In the genomic region with DNA sequence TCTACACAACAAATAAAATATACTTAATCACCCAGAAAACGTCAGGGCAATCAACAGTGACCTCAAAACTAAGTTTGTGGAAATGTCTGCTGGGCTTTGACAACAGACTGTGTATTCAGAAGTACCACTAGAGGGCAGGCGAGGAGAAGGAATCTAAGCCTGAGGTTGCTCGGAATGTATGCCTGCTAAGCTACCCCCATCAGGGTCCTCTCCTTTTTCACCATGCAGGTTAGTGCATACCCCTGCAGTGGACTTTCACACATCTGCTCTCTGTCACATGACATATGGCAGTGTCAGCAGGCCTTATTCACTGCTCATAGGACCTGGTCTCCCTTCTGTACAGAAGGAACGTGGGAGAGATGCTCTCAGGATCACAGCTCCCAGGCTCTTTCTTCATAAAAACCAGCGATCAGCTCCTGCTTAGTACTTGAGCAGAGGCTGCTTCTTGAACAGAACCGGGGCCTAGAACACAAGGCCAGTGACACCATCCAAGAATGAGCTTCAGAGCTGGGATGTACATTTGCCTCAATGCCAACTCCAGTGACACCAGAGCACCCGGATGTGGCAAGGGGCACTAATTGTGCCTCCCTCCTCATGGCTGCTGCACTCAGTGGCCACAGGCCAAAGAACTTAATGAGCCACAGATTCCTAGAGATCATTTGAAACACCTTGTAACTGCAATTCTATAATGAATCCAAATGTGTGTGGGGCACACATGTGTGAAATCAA, we compare ENCODE assay signal across 8 mouse cellular contexts.
DNase-seq lines count a peak whose midpoint lies in the region; ATAC-seq and TF ChIP-seq lines count a peak whose summit lies in the region.

No protein-coding gene starts in this region.

- TF ChIP-seq CTCF in thymus, adult 2 months (IDR thresholded peaks at IDR 0.05; ENCODE audit: borderline replicate concordance, control insufficient read depth, extremely low read depth, insufficient read depth, low read length, poor library complexity) = no peak
- peak; percentile 87 for TF ChIP-seq CTCF in intestine, postnatal 0 days (IDR thresholded peaks at IDR 0.05; ENCODE audit: low read depth)

- no peaks in the 10 kb centered on the region for H3K9me3 ChIP-seq in forebrain, embryonic 15.5 days
- no peaks in the 10 kb centered on the region for H3K9me3 ChIP-seq in intestine, postnatal 0 days (ENCODE audit: control insufficient read depth)
- H3K9me3 ChIP-seq in limb, embryonic 14.5 days (ENCODE audit: control insufficient read depth, low read length) = no peaks in the 10 kb centered on the region

- H3K4me1 ChIP-seq in thymus, adult 2 months (replicated peaks; ENCODE audit: control insufficient read depth, insufficient read depth, low read length) = no peaks in the 10 kb centered on the region
- H3K4me1 ChIP-seq in forebrain, embryonic 15.5 days = no peaks in the 10 kb centered on the region
- no peaks in the 10 kb centered on the region for H3K4me1 ChIP-seq in intestine, postnatal 0 days (replicated peaks; ENCODE audit: control insufficient read depth, insufficient read depth, low read length)
- H3K4me1 ChIP-seq in limb, embryonic 14.5 days (ENCODE audit: control insufficient read depth, insufficient read depth, low read length) = peaks cover 4% of the 10 kb centered on the region

- H3K9ac ChIP-seq in forebrain, embryonic 15.5 days (replicated peaks) = no peak overlapping the region
- H3K9ac ChIP-seq in intestine, postnatal 0 days (ENCODE audit: low read depth, low read length) = no peak overlapping the region
- H3K9ac ChIP-seq in limb, embryonic 14.5 days (ENCODE audit: low read depth, low read length, severe bottlenecking) = no peak overlapping the region

- H3K4me3 ChIP-seq in thymus, adult 2 months (ENCODE audit: control insufficient read depth, insufficient read depth, low read length) = no peak overlapping the region
- H3K4me3 ChIP-seq in forebrain, embryonic 15.5 days = no peak overlapping the region
- no peak overlapping the region for H3K4me3 ChIP-seq in intestine, postnatal 0 days (ENCODE audit: low read depth, low read length)
- no peak overlapping the region for H3K4me3 ChIP-seq in limb, embryonic 14.5 days (replicated peaks; ENCODE audit: low read length)

- no peaks in the 10 kb centered on the region for H3K36me3 ChIP-seq in thymus, adult 2 months (ENCODE audit: control insufficient read depth, insufficient read depth, low read length)
- H3K36me3 ChIP-seq in forebrain, embryonic 15.5 days = no peaks in the 10 kb centered on the region
- no peaks in the 10 kb centered on the region for H3K36me3 ChIP-seq in intestine, postnatal 0 days (ENCODE audit: control insufficient read depth, insufficient read depth)
- H3K36me3 ChIP-seq in limb, embryonic 14.5 days (ENCODE audit: control insufficient read depth, insufficient read depth, low read length) = no peaks in the 10 kb centered on the region

- H3K4me2 ChIP-seq in forebrain, embryonic 15.5 days (replicated peaks) = no peak overlapping the region
- H3K4me2 ChIP-seq in intestine, postnatal 0 days (replicated peaks; ENCODE audit: low read depth) = no peak overlapping the region
- no peak overlapping the region for H3K4me2 ChIP-seq in limb, embryonic 14.5 days (replicated peaks; ENCODE audit: low read depth, low read length, severe bottlenecking)

- H3K27me3 ChIP-seq in thymus, adult 2 months (ENCODE audit: control insufficient read depth, insufficient read depth, low read length) = no peaks in the 10 kb centered on the region
- H3K27me3 ChIP-seq in forebrain, embryonic 15.5 days = no peaks in the 10 kb centered on the region
- no peaks in the 10 kb centered on the region for H3K27me3 ChIP-seq in intestine, postnatal 0 days (replicated peaks; ENCODE audit: control insufficient read depth, insufficient read depth, low read length)
- no peaks in the 10 kb centered on the region for H3K27me3 ChIP-seq in limb, embryonic 14.5 days (ENCODE audit: control insufficient read depth, insufficient read depth, low read length)

- no peak overlapping the region for H3K27ac ChIP-seq in thymus, adult 2 months (ENCODE audit: control insufficient read depth, insufficient read depth, low read length)
- no peak overlapping the region for H3K27ac ChIP-seq in forebrain, embryonic 15.5 days (replicated peaks)
- no peak overlapping the region for H3K27ac ChIP-seq in intestine, postnatal 0 days (ENCODE audit: low read depth, low read length)
- H3K27ac ChIP-seq in limb, embryonic 14.5 days (replicated peaks; ENCODE audit: low read depth, low read length) = no peak overlapping the region

- no peak for TF ChIP-seq POLR2A in thymus, adult 2 months (IDR thresholded peaks at IDR 0.05; ENCODE audit: control insufficient read depth, extremely low read depth, insufficient read depth, low read length, poor library complexity)
- no peak for TF ChIP-seq POLR2A in limb, embryonic 14.5 days (IDR thresholded peaks at IDR 0.05; ENCODE audit: borderline replicate concordance, extremely low read depth, insufficient read depth, insufficient read length)

- 50% methylated on average over 7 of the region's 7 CpGs for WGBS in thymus, adult 2 months
- 35% methylated on average over 7 of the region's 7 CpGs for WGBS in forebrain, embryonic 15.5 days
- whole genome bisulfite sequencing in intestine, postnatal 0 days = 43% methylated on average over 7 of the region's 7 CpGs
- WGBS in limb, embryonic 14.5 days = 22% methylated on average over 7 of the region's 7 CpGs

- DNase-seq in thymus, adult 2 months = peak; percentile 29
- no peak for DNase-seq in thymus, adult 18-20 months
- DNase-seq in c-Kit-positive CD71-positive TER-119-positive erythroid progenitor cells, embryonic 14.5 days (ENCODE audit: low spot score) = peak; percentile 8
- DNase-seq in limb, embryonic 14.5 days (ENCODE audit: low spot score) = peak; percentile 81
- peak; percentile 46 for DNase-seq in neural tube, embryonic 10.5 days (ENCODE audit: extremely low spot score, low spot score)
- DNase-seq in thymus, postnatal 4 days = peak; percentile 59

- ATAC-seq in forebrain, embryonic 15.5 days (replicated peaks) = peak; percentile 92
- ATAC-seq in intestine, postnatal 0 days = no peak
- peak; percentile 81 for ATAC-seq in limb, embryonic 14.5 days (ENCODE audit: low FRiP score, low read depth)

Comparison
In these comparisons a context has a peak if more than half of its experiments do, and no peak if none do; other contexts are left out.
1. DNase-seq: peak in thymus, adult 2 months (single experiment), c-Kit-positive CD71-positive TER-119-positive erythroid progenitor cells, embryonic 14.5 days (single experiment), limb, embryonic 14.5 days (single experiment), neural tube, embryonic 10.5 days (single experiment) and thymus, postnatal 4 days (single experiment); none in thymus, adult 18-20 months (0 of 2).